Mouse (Mus musculus): ENCODE data around the gene Srgap3. TPM values are rescaled to one million over a fixed set of nuclear protein-coding genes. Genes with fewer than 3 reads are reported as not detected.

Srgap3 gene
- total and polyA plus RNA-seq, 3 experiments = 3.2 to 21.2 (median 14.3) TPM

GRCm38 (mm10) chr6:112950205-112951110 is 3.4 kb upstream of the Srgap3 start:
- peak; percentile 55 for DNase-seq

- no peak for DNase-seq
These were observed 2.2 kb upstream of the Srgap3 start for GRCm38 (mm10) chr6:112949220-112949619.

- no peak for DNase-seq
These were observed 1.4 kb upstream of the Srgap3 start for GRCm38 (mm10) chr6:112948416-112948815.

- DNase-seq = peak; percentile 60
These were observed 850 bp downstream of the Srgap3 start for GRCm38 (mm10) chr6:112946021-112946811.

GRCm38 (mm10) chr6:112945181-112945751 is 1.8 kb downstream of the Srgap3 start:
- peak; percentile 39 for DNase-seq

GRCm38 (mm10) chr6:112943596-112944245 is 3.3 kb downstream of the Srgap3 start:
- peak; percentile 54 for DNase-seq

GRCm38 (mm10) chr6:112939281-112939680 is 7.8 kb downstream of the Srgap3 start:
- no peak for DNase-seq

- no peak for DNase-seq
These were observed 9.3 kb downstream of the Srgap3 start for GRCm38 (mm10) chr6:112937791-112938190.

- no peak for DNase-seq
These were observed 12.6 kb downstream of the Srgap3 start for GRCm38 (mm10) chr6:112934501-112934900.

- DNase-seq = no peak
These were observed 14.5 kb downstream of the Srgap3 start for GRCm38 (mm10) chr6:112932611-112933010.

GRCm38 (mm10) chr6:112930011-112930451 is 17.0 kb downstream of the Srgap3 start:
- DNase-seq = no peak

- no peak for DNase-seq
These were observed 17.6 kb downstream of the Srgap3 start for GRCm38 (mm10) chr6:112929291-112929984.

- DNase-seq = peak; percentile 65
These were observed 18.2 kb downstream of the Srgap3 start for GRCm38 (mm10) chr6:112928841-112929240.

GRCm38 (mm10) chr6:112927341-112927740 is 19.7 kb downstream of the Srgap3 start:
- no peak for DNase-seq

GRCm38 (mm10) chr6:112926011-112926410 is 21.1 kb downstream of the Srgap3 start:
- peak; percentile 10 for DNase-seq

- DNase-seq = peak; percentile 83
These were observed 21.7 kb downstream of the Srgap3 start for GRCm38 (mm10) chr6:112925234-112925975.

GRCm38 (mm10) chr6:112924606-112925141 is 22.4 kb downstream of the Srgap3 start:
- peak; percentile 43 for DNase-seq

GRCm38 (mm10) chr6:112920619-112921195 is 26.4 kb downstream of the Srgap3 start:
- no peak for DNase-seq

GRCm38 (mm10) chr6:112917717-112918116 is 29.3 kb downstream of the Srgap3 start:
- peak; percentile 58 for DNase-seq

- peak; percentile 13 for DNase-seq
These were observed 30.8 kb downstream of the Srgap3 start for GRCm38 (mm10) chr6:112916243-112916642.

All from adrenal gland, adult 2 months (tissue).